Mouse (Mus musculus): Measurements from ENCODE around the gene Arhgap8.

DNA sequence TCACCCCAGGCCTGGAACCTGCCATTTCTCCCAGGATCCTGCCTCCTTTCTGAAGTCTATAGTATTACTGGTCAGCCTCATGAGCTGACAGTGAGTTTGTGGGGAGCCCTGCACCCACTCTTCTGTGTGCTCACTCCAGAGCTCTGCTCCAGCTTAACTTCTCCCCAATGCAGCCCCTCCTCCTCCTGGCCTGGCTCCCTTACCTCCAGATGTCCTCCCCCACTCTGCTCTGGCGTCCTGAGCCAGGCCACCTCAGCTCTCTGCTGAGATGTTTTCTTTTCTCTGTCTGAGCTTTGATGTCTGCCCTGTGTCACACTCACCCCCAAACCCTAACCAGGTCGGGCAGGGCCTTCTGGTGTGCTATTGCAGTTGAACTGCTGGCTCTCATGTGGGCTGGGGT is 24.5 kb downstream of the Arhgap8 start:
- TF ChIP-seq CTCF (IDR thresholded peaks at IDR 0.05; ENCODE audit: control insufficient read depth, insufficient read depth, low read length): no peak
- no peak for TF ChIP-seq POLR2A (IDR thresholded peaks at IDR 0.05; ENCODE audit: borderline replicate concordance, control insufficient read depth, low read depth, low read length)
